Mouse (Mus musculus): ENCODE measurements around the gene Il17rb.
A peak's percentile ranks its signal among the peaks of the same experiment; 100 is the strongest.

Gene Il17rb

DNA sequence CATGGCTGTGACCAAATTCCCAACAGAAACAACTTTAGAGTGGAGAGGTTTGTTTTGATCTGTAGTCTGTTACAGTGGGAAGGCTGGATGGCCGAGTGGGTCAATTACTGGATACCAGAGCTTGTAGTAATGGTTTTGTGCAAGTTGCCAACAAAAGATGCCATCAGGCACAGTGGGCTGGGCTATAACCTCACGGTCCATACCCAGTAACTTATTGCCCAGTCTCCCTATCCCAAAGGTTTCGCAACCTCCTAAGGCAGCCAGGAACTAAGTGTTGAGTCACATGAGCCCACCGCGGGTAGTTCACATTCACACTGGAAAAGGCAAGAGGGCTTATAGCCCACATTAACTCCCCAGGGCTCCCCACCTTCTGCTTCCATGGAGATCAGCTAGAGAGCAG lies 8.0 kb upstream of the Il17rb start:
- DNase-seq (ENCODE audit: low spot score): no peak

DNA sequence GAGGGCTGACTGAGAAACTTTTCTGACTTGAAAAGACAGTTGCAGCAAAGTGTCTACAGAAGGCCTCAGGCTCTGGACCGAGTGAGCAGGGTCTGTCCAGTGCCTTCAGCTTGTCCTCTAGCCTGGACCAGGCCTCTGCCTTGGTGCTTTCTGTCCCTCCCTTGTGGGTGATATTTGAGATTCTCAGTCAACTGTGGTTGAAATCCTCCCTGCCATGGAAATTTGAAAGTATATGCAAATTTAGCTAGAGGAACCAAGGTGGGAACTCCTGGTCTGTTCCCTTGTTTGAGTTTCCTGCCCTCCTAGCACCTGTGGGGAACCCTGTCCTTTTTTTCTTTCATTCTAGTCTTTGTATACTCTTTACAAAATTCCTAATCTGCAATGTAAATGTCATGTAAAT lies 6.3 kb upstream of the Il17rb start:
- no peak for DNase-seq (ENCODE audit: low spot score)

DNA sequence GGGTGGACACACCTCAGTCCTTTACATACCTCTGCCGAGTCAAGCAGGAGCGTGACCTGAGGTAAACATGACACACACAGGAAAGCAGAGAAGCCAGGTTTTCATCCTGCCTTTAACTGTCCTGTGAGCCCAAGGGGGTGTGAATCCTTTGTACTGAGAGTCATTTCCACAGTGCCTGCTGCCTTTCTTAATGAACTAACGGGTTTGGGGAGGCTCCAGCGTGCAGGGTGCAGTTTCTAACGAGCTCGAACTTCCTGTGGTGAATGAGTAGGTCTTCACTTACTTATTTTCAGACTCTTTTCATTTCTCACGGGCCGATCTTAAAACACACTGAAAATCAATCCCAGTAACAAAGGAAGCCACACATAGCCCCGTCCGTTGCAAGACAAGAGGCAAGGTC lies 5.8 kb upstream of the Il17rb start:
- DNase-seq (ENCODE audit: low spot score): peak; percentile 20

DNA sequence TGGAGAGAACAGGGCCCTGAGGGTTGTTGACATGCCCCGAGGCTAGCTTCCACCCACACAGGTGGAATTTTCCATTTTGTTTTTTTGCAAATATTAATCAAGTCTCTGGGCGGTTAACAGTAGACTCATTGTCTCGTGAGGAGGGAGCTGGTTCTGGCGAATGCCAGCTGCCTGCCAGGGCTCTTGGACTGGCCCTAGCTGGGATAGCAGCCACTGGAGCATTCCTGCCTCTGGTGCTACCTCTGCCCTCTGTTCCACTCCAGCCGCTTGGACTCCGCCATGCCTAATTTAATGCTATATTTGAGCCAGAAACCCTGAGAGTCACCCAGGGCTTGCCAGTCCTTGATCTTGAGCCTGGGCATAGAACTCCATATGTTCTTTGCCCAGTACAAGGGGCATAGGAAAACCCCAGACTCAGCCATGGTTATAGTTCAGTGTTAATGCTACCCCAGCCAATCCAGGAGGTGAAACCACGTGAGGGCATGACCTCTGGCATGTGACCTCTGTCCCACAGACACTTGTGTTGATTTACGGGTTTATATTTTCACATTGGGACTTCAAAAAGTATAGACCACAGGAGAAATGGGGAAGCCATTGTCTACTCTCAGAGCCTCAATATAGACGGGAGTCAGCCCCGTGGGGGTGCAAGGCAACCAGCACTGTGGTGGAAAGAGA lies 3.3 kb upstream of the Il17rb start:
- no peak for DNase-seq (ENCODE audit: low spot score)

DNA sequence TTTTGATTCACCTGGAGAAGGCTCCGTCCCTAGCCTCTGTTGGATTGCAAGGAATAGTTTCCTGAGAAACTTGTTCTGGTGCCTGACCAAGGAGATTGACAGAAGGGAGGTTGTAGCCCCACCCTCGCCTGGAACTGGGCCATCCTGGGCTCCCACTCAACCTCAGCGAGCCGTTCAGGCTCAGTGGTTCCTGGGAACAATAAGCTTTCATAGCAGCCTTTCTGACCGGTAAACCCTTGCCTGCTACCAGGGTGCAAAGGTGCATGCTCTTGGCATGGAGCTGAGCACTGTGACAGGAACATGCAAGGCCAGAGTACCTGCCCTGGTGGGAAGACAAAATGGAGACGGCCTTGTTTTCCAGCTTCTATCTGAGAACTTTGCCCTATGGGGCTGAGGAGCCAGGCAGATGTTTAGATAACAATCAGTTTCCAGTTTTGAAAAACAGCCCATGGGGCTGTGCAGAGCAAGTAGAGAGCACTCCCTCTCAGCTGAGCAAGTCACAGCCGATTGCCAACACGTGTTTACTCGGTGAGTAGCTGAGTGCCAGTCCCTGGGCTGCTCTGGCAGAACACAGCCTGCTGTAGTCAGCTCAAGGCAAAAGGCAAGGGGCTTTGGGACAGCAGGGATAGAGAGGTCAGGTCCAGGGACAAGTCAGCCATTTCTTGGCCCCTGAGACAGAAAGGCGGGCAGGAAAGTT lies 1.3 kb upstream of the Il17rb start:
- DNase-seq (ENCODE audit: low spot score): no peak

DNA sequence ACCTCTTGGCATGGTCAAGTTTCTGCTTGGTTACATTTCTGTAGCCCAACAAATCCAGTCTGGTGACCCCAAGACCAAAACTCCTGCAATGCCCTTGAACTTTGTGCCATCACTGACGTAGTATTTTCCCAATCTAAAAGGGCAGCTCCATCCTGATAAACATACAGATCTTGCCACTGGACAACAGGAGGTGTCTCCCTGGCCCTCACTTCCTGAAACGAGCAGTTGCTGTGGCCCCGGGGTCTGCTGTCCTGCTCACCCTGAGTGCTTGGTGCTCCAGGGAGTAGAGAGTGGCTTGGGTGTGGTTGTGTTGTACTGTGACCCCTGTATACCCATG lies 9.3 kb downstream of the Il17rb start:
- no peak for DNase-seq (ENCODE audit: low spot score)

DNA sequence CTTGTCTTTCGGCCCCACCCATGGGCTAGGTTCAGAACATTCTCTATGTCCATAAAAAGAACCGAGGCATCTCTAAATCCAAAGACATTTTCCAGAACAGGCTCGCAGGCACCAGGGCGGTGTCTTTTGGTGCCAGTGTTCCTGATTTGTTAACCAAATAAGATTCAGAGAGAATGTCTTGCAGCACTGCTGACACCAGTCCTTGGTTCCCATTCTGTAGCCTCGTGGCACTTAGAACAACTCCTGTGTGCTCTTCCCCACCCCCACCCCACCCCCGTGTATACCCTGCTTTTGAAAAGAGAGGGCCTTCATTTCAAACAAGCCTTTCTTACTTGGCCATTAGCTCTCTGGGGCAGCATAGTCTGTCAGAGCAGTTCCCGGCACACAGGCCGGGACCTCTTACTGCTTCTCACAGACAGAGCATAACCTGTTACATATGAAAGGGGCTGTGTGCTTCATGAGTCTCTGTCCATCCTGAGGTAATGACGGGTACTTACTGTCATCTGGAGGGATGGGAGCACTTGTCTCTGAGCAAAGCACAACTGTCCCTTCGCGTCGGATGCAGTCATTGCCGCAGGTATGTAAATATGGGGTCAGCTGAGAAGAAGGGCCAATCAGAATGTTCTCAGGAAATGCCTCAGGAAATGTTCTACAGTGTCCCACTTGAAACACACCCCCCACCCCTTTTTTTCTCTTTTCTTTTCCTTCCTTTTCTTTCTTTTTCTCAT lies 9.8 kb downstream of the Il17rb start:
- DNase-seq (ENCODE audit: low spot score): no peak

DNA sequence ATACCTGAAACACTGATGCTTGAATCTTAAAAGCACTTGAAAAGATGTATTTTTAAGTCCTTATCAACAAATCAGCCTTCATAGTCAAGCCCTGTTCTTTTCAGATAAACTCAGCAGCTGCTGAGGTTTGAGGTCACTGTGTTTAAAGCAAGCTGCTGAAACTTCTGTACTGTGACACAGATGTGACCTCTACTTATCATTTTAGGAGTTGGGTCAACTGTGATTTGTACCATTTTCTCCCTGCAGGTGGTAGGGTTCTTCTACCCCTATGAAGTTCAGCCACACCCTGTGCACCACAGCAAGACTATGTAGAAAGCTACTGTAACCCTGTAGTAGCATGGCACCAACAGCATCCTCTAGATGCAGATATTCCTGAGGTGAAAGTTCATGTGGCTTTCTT lies 11.4 kb downstream of the Il17rb start:
- DNase-seq (ENCODE audit: low spot score): no peak

DNA sequence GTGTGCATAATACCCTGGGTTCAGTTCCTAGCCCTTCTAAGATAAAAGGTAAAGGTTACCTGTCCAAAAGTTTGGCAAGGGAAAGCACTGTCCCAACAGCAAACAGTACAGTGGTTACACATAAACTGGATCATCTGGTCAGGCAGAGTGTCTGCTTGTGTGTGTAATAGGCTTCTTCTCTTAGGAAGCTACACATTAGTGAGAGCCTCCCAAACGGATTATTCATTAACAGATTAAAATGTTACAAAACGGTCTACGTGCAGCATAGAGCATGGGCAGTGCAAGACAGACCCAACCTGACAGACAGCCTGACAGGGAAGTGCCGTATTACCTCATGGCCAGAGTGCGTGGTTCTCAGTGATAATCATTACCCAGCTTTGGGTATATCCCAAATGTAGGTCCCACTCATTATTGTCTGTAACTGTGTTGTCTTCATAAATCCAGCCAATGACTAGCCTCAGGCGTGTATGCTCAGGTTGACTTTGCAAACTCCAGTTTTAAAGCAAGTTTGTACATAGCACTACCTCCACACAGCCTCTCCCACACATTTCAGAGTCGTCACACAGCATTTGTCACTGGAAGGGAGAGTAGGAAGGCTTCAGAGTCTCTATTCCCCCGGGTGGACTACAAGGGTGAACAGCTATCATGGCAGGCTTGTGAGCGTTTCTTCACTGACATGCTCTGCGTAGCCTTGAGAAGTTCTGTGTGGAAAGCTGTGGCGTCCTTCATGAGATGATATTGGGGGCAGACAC lies 12.5 kb downstream of the Il17rb start:
- no peak for DNase-seq (ENCODE audit: low spot score)

DNA sequence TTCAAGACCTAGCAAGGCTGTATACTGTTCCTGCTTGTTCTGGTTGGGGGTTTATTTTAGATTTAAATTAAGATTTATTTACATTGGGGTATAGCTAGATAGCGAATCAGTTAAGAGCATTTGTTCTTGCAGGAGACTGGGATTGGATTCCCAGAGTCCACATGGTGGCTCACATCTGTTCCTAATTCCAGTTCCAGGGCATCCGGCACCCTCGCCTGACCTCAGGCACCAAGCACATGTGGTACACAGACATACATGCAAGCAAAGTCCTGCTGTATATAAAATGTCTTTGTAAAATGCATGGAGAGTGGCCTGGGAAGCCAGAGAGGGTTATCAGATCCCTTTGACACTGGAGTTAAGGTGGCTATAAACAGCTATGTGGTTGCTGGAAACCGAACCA lies 13.7 kb downstream of the Il17rb start:
- DNase-seq (ENCODE audit: low spot score): no peak

DNA sequence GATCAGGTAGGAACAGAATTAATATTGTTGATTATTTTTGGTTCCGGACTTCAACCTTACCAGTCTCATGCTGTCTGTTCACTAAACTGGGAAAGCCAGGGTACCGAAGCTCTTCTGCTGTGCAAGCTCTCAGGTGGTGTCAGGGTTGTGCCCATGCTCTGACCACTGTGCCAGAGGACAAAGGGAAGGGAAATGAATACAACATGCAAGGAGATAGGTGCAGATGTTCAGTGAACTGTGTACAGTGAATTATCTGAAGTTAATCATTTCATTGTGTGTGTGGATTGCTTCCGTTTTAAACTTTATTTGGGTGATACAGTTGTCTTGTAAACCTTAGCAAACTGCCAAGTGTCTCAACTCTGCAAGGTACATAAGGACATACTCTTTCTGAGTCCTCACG lies 20.4 kb downstream of the Il17rb start:
- no peak for DNase-seq (ENCODE audit: low spot score)

DNA sequence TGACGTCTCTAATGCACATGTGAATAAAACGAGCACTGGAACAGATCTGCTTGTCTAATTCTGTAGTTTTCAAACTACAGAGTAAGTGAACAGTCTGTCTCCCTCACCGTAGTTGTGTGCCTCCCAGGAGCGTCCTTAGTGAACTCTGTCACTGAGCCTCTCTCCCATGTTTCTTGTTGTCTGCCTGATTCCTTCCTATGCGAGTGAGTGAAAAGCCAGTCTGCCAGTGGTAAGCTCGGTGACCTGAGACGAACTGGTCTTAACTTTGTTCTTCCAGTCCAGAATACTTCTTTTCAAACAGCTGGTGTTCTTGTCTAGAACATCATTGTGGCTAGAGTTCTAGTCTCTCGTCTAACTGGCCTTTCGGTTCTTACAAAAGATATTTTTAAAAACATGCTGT lies 21.0 kb downstream of the Il17rb start:
- DNase-seq (ENCODE audit: low spot score): no peak

DNA sequence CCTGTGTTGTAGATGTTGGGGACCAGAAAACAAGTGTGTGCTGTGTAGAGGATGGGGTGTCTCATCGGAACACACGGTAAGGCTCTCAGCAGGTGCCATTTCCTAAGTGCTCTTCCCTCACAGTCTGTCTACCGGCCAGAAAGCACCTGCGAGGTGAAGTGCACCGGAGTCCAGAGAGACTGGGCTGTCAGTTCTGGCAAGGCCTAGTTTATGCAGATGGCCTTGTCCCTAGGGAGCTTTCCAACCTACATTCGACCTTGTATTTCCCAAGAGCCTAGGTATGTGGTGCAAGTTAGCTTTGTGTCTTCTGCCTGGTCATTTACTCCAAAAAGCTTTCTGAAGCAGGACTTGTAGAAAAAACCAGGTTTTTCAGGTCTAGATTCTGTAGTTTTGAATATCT lies 21.4 kb downstream of the Il17rb start:
- DNase-seq (ENCODE audit: low spot score): no peak

DNA sequence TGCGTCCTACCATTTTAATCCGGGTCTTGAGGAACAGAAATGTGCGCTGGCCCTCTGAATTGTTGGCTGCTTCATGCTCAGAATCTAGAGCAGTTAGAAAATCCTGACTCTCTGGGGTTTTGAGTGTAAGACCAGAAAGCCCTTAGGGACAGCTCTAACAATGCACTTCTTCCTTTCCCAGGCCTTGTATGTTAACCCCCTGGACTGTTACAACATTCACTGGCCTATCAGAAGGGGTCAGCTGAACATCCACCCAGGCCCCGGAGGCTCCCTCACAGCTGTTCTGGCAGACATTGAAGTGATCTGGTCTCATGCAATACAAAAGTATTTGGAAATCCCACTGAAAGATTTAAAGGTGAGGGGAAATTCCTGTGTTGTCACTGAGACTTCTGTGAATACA lies 22.6 kb downstream of the Il17rb start:
- DNase-seq (ENCODE audit: low spot score): no peak

DNA sequence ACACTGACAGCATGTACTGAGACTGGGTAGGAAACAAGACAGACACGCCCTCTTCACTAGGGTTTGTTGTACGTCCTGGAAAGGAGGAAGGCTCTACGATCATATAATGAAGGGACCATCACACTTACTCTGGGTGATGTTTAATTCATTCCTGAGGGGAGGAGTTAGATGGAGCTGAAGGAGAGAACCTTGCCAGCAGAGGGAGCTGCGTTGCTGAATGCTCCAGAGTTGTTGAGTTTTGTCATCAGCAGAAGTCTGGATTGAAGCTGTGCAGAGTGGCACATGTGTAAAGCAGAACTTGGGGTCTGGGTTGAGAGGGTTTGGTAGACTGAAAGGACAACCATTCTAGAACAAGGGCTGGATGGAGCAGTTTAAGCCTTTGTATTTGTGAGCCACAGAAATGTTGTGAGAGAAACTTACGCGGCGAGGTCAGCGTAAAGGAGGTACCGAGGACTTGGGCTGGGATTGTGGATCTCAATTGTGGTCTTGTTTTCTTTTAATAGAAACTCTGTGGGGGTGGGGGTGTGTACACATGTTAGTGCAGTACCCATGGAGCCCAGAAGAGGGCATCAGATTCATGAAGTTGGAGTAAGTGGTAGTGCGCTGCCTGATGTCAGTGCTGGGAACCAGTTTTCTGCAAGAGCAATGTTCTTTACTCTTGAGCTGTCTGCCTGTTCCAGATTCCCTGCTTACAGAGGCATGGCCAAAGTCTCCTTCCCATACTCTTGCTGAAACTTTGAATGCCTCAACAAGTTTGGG lies 28.1 kb downstream of the Il17rb start:
- peak; percentile 30 for DNase-seq (ENCODE audit: low spot score)

DNA sequence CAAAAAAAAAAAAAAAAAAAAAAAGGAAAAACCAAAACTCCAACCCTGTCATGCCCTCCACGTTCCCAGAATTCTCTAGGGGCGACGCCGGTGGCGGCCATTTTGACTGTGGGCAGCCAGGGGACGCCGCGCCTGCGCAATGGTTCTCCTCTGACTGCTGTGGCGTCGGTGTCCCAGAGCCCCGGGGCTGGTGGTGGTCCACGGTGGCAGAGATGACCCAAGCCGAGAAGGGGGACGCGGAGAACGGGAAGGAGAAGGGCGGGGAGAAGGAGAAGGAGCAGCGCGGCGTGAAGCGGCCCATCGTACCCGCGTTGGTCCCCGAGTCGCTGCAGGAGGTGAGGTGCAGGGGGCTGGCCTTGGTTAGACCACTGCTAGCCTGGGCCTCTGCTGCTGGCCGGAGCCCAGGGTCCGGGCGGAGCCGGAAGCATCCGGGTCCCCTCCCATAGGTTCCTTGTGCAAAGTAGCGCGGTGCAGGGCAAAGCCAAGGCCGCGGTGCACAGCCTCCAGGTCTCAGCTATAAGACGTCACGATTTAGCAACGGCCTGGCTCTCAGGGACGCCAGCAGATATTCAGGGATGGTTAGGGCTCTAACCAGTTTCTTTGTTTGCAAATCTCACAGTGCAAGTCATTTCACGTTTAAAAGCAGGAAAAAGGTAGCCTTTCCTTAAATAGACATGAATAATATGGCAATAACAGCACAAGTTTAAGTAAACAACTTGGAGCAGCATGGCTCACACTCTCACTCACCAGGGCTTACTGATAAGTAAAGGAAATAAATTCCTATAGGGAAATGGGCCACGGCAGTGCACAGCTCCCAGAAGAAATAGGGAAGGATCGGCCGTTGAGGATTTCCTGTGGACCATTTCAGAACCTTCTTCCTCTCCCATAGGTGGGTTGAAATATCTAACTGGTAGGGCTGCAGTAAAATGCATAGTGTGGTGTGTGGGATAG lies 30.2 kb downstream of the Il17rb start, which contains the start of gene Actr8:
Gene Actr8, plus strand, starts transcription at position 84 of the 951 bp plus-strand sequence.
- peak; percentile 65 for DNase-seq (ENCODE audit: low spot score)

DNA sequence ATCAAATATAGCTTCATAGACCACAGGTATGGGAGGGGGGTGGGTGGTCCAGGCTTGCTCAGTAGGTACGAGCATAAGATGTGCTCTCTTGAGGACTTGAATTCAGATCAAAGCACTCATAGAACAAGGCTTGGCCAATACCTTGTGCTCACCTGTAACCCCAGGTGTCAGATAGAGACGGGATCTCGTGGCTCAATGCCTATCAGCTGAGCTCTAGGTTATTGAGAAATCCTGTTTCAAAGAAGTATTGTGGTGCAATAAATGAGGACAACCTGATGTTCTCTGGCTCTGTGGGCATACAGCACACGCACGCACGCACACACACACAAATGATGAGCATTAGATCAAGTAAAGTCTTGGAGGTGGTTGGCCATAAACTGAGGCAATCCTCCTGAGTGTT lies 31.8 kb downstream of the Il17rb start:
- no peak for DNase-seq (ENCODE audit: low spot score)

DNA sequence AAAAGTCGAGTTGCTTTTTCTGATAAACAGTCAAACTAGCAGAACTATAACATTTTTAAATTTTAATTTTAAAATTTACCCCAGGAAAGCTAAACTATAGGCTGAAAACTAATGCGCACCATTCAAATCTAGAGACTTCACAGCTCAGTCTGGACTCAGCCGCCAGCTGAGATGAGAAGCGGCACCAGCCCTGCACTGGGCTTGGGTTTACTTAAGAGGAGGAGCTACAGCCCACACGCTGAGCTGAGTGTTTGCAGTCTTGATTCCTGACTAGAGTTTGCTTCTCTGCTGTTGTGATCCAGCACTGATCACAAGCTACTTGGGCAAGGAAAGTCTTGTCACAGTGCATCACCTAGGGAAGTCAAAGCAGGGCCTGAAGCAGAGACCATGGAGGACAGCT lies 36.7 kb downstream of the Il17rb start:
- DNase-seq (ENCODE audit: low spot score): no peak

DNA sequence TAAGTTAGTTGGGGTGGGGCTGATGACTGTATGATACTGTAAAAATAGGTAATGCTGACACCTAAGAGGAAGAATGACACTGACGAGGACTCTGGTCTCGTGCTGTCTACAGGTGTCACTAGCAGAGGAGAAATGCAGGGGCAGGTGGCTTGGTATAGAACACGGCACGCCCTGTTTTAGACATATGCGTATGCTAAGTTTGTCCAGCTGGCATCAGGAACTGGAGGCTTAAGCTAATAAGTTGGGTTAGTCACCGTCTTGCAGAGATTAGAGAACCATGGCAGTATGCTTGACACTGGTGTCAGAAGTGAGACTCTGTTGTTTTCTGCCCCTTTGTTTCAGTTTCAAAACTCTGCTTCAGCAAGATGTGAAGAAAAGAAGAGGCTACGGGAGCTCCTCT lies 37.2 kb downstream of the Il17rb start:
- no peak for DNase-seq (ENCODE audit: low spot score)

DNA sequence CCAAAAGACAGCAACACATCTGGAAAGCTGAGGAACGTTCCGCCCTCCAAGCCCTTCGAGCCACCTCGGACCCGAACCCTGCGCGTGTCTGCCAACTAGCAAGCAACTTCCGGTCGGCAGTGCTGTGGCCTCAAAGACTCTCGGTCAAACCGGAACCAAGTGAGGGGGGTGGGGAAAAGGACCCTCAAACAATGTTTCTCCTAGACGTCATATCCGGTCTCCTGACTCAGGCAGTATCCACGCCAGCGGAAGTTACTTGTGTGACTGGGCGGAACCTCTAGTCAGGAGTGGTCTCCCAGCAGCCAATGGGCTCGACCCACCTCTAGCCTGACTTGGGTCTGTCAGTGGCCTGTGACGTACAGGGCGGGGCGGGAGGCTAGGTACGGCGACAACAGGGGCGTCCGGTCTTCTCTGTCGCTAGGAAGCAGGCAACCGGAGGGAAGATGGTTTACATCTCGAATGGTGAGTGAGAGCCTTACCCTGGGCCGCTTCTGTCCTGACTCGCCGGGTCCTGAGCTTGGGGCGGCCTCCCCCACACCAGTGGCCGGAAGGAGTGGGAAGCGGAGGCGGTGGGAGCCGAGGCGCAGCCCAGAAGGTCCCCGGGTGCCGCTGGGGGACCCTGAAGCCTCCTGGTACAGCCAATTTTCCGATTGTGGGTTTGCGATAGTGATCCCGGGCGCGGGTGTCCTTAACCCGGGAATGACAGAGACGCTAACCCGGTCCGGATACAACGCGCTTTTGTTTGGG lies 40.4 kb downstream of the Il17rb start, which contains the start of gene Selenok:
Gene Selenok, plus strand, starts transcription at position 234 of the 747 bp plus-strand sequence.
- DNase-seq (ENCODE audit: low spot score): peak; percentile 97
